Mouse (Mus musculus) kidney, embryonic 16.5 days (tissue): ENCODE data around the gene Spo11. TPM values are rescaled to one million over a fixed set of nuclear protein-coding genes. Genes with fewer than 3 reads are reported as not detected.

Experiments used
- polyA plus RNA-seq: library from polyadenylated mRNA; unstranded; fragments of >200 nt; fragmentation: Nextera tagmentation; extraction: Ambion mirVana; gene quantifications from 2 replicates; pipeline ENCODE4 v1.2.1, GENCODE M21; 2015

Gene Spo11
- polyA plus RNA-seq, 1 experiment from 2014 or later = 0.05 TPM

Other genes starting within 250 kb of the Spo11 start
- gene Bmp7, start 37.4 kb upstream of the Spo11 start, polyA plus RNA-seq = 39.8 and 49.7 TPM in 2 replicates
- gene Rae1, start 22.4 kb downstream of the Spo11 start, polyA plus RNA-seq = 143 and 146 TPM in 2 replicates
- gene Rbm38, start 42.8 kb downstream of the Spo11 start, polyA plus RNA-seq = 35.4 and 37.0 TPM in 2 replicates
- 0.07 and 0.10 TPM in 2 replicates for gene Ctcfl, start 141.8 kb downstream of the Spo11 start, polyA plus RNA-seq
- 35.4 and 38.4 TPM in 2 replicates for gene Pck1, start 175.3 kb downstream of the Spo11 start, polyA plus RNA-seq
- 0.67 TPM in 1 of 2 replicates, not detected in the other for gene Zbp1, start 241.2 kb downstream of the Spo11 start, polyA plus RNA-seq